Mouse (Mus musculus) E14TG2a.4 (cell line): ENCODE measurements around the gene Csf2rb.
"Not testable (repeated sequence)": the region's sequence is repeated elsewhere in the genome, so short reads cannot be mapped to it uniquely, and the experiment has no call there.

Experiments
- H3K27me3 ChIP-seq: 2 replicates; pipeline ENCODE4 v1.6.1; 2014; ENCODE audit warnings: low read length, control low read depth; ENCODE audit not compliant: insufficient read depth
- H3K36me3 ChIP-seq: 2 replicates; pipeline ENCODE4 v1.6.1; 2014; ENCODE audit warnings: low read length, control low read depth; ENCODE audit not compliant: insufficient read depth
- H3K4me1 ChIP-seq: replicated peaks from 2 replicates; pipeline ENCODE4 v1.6.1; 2014; ENCODE audit warnings: low read depth, low read length, control low read depth
- H3K4me3 ChIP-seq: replicated peaks from 2 replicates; pipeline ENCODE4 v1.5.1; 2014; ENCODE audit warnings: mild to moderate bottlenecking, low read length
- H3K9me3 ChIP-seq: 2 replicates; pipeline ENCODE4 v1.6.1; 2014; ENCODE audit warnings: low read length, control low read depth
- CTCF ChIP-seq: conservative IDR thresholded peaks from 2 replicates; pipeline ENCODE4 v1.5.1; 2014; ENCODE audit warnings: low read length
- NANOG ChIP-seq: IDR thresholded peaks from 2 replicates; pipeline ENCODE4 v1.6.1; 2014; ENCODE audit warnings: borderline replicate concordance, low read length, mixed read lengths
- POU5F1 ChIP-seq: IDR thresholded peaks from 2 replicates; pipeline ENCODE4 v1.6.1; 2014; ENCODE audit warnings: low read length, borderline replicate concordance

Csf2rb gene

GRCm38 (mm10) chr15:78303665-78304233 lies 21.8 kb upstream of the Csf2rb start:
- Histone ChIP-seq H3K4me1 (no peaks in the 10 kb centered on the region), H3K4me3 (no peak overlapping the region), H3K27me3 (no peaks in the 10 kb centered on the region), H3K36me3 (no peaks in the 10 kb centered on the region), H3K9me3 (no peaks in the 10 kb centered on the region)
- TF ChIP-seq NANOG (no peak), CTCF (no peak), POU5F1 (no peak)

GRCm38 (mm10) chr15:78305341-78305933 lies 20.1 kb upstream of the Csf2rb start, which contains the start of gene Csf2rb2:
TSS of gene Csf2rb2 (minus strand) at chr15:78305721.
- Histone ChIP-seq H3K9me3 (no peaks in the 10 kb centered on the region), H3K4me1 (no peaks in the 10 kb centered on the region), H3K4me3 (no peak within 1 kb of the TSS), H3K27me3 (peaks cover 4% of the 10 kb centered on the region; the same call in 1 of the 2 replicates), H3K36me3 (no peaks in the 10 kb centered on the region)
- TF ChIP-seq CTCF: no peak
- no peak for TF ChIP-seq NANOG
- no peak for TF ChIP-seq POU5F1

GRCm38 (mm10) chr15:78309865-78310264 lies 15.7 kb upstream of the Csf2rb start:
- TF ChIP-seq CTCF (no peak), NANOG (no peak), POU5F1 (no peak)
- Histone ChIP-seq H3K36me3 (no peaks in the 10 kb centered on the region), H3K4me3 (no peak overlapping the region), H3K27me3 (peaks cover 9% of the 10 kb centered on the region), H3K4me1 (no peaks in the 10 kb centered on the region), H3K9me3 (no peaks in the 10 kb centered on the region)

- H3K36me3 ChIP-seq: no peaks in the 10 kb centered on the region
- peaks cover 9% of the 10 kb centered on the region for H3K27me3 ChIP-seq
- TF ChIP-seq NANOG (no peak), POU5F1 (no peak), CTCF (no peak)
- H3K4me3 ChIP-seq: no peak overlapping the region
- H3K4me1 ChIP-seq: no peaks in the 10 kb centered on the region
- no peaks in the 10 kb centered on the region for H3K9me3 ChIP-seq
These were observed 14.6 kb upstream of the Csf2rb start for GRCm38 (mm10) chr15:78310971-78311370.

- not testable (repeated sequence) for H3K4me3 ChIP-seq, H3K27me3 ChIP-seq, H3K36me3 ChIP-seq, H3K9me3 ChIP-seq, H3K4me1 ChIP-seq
These were observed 12.9 kb upstream of the Csf2rb start for GRCm38 (mm10) chr15:78312421-78313233.

- not testable (repeated sequence) for H3K27me3 ChIP-seq, H3K4me1 ChIP-seq, H3K9me3 ChIP-seq, H3K36me3 ChIP-seq, H3K4me3 ChIP-seq
These were observed 11.9 kb upstream of the Csf2rb start for GRCm38 (mm10) chr15:78313659-78314058.

GRCm38 (mm10) chr15:78318338-78319171 lies 7.0 kb upstream of the Csf2rb start:
- H3K4me1 ChIP-seq, H3K9me3 ChIP-seq, H3K36me3 ChIP-seq, H3K27me3 ChIP-seq, H3K4me3 ChIP-seq: not testable (repeated sequence)

GRCm38 (mm10) chr15:78320825-78321496 lies 4.6 kb upstream of the Csf2rb start:
- no peaks in the 10 kb centered on the region for H3K27me3 ChIP-seq
- no peak overlapping the region for H3K4me3 ChIP-seq
- H3K9me3 ChIP-seq: no peaks in the 10 kb centered on the region
- TF ChIP-seq CTCF (peak; percentile 68), POU5F1 (no peak)
- H3K36me3 ChIP-seq: no peaks in the 10 kb centered on the region
- H3K4me1 ChIP-seq: no peaks in the 10 kb centered on the region
